Mouse (Mus musculus): ENCODE data around the gene Kif1bp. TPM values are rescaled to one million over a fixed set of nuclear protein-coding genes. Genes with fewer than 3 reads are reported as not detected.

Gene Kif1bp
- polyA plus RNA-seq (2014; fragmentation: Illumina TruSeq; extraction: RNeasy Lipid Tissue Mini Kit (QIAGEN cat#74804); ENCODE audit: low read depth, low replicate concordance): 43.5 TPM

GRCm38 (mm10) chr10:62578338-62579100 lies at the start of gene Kif1bp:
Gene Kif1bp, minus strand, starts transcription at chr10:62578457.

GRCm38 (mm10) chr10:62602177-62603040 lies 24.2 kb upstream of the Kif1bp start, which contains the start of gene Ddx21:
Gene Ddx21, minus strand, starts transcription at chr10:62602281.

GRCm38 (mm10) chr10:62527351-62527750 lies 50.9 kb downstream of the Kif1bp start, which contains the start of gene Srgn:
Gene Srgn, minus strand, starts transcription at chr10:62527451.

Other genes with a start within 250 kb of the Kif1bp start
- 109 TPM for gene Hk1, start 198.5 kb downstream of the Kif1bp start, polyA plus RNA-seq (2014; fragmentation: Illumina TruSeq; extraction: RNeasy Lipid Tissue Mini Kit (QIAGEN cat#74804); ENCODE audit: low read depth, low replicate concordance)
- gene Hkdc1, start 156.0 kb downstream of the Kif1bp start, polyA plus RNA-seq (2014; fragmentation: Illumina TruSeq; extraction: RNeasy Lipid Tissue Mini Kit (QIAGEN cat#74804); ENCODE audit: low read depth, low replicate concordance): not detected
- gene 4930507D05Rik, start 129.0 kb downstream of the Kif1bp start, polyA plus RNA-seq (2014; fragmentation: Illumina TruSeq; extraction: RNeasy Lipid Tissue Mini Kit (QIAGEN cat#74804); ENCODE audit: low read depth, low replicate concordance): not detected
- gene Supv3l1, start 128.7 kb downstream of the Kif1bp start, polyA plus RNA-seq (2014; fragmentation: Illumina TruSeq; extraction: RNeasy Lipid Tissue Mini Kit (QIAGEN cat#74804); ENCODE audit: low read depth, low replicate concordance): 36.8 TPM
- gene Vps26a, start 91.7 kb downstream of the Kif1bp start, polyA plus RNA-seq (2014; fragmentation: Illumina TruSeq; extraction: RNeasy Lipid Tissue Mini Kit (QIAGEN cat#74804); ENCODE audit: low read depth, low replicate concordance): 70.2 TPM
- 55.6 TPM for gene Srgn, start 51.0 kb downstream of the Kif1bp start, polyA plus RNA-seq (2014; fragmentation: Illumina TruSeq; extraction: RNeasy Lipid Tissue Mini Kit (QIAGEN cat#74804); ENCODE audit: low read depth, low replicate concordance)
- gene Ddx21, start 23.8 kb upstream of the Kif1bp start, polyA plus RNA-seq (2014; fragmentation: Illumina TruSeq; extraction: RNeasy Lipid Tissue Mini Kit (QIAGEN cat#74804); ENCODE audit: low read depth, low replicate concordance): 28.0 TPM
- gene Ddx50, start 72.8 kb upstream of the Kif1bp start, polyA plus RNA-seq (2014; fragmentation: Illumina TruSeq; extraction: RNeasy Lipid Tissue Mini Kit (QIAGEN cat#74804); ENCODE audit: low read depth, low replicate concordance): 48.7 TPM
- 0.92 TPM for gene Stox1, start 147.7 kb upstream of the Kif1bp start, polyA plus RNA-seq (2014; fragmentation: Illumina TruSeq; extraction: RNeasy Lipid Tissue Mini Kit (QIAGEN cat#74804); ENCODE audit: low read depth, low replicate concordance)
- gene Ccar1, start 213.8 kb upstream of the Kif1bp start, polyA plus RNA-seq (2014; fragmentation: Illumina TruSeq; extraction: RNeasy Lipid Tissue Mini Kit (QIAGEN cat#74804); ENCODE audit: low read depth, low replicate concordance): 41.1 TPM